ENCODE assay signal across 8 mouse cellular contexts in genomic region chr1:189882886-189883285, GRCm38 (mm10). TPM values are rescaled to one million over a fixed set of nuclear protein-coding genes. Genes with fewer than 3 reads are reported as not detected.
DNase-seq lines count a peak whose midpoint lies in the region; ATAC-seq lines count a peak whose summit lies in the region.

No protein-coding gene starts in this region.

- H3K27ac ChIP-seq in heart, embryonic 10.5 days, result no peak overlapping the region
- H3K27ac ChIP-seq in limb, embryonic 10.5 days, result peak overlapping the region; percentile 42
- no peak overlapping the region for H3K27ac ChIP-seq in midbrain, embryonic 15.5 days

- H3K27me3 ChIP-seq in heart, embryonic 10.5 days (ENCODE audit: insufficient read depth, poor library complexity, severe bottlenecking), result no peaks in the 10 kb centered on the region
- no peaks in the 10 kb centered on the region for H3K27me3 ChIP-seq in limb, embryonic 10.5 days (ENCODE audit: low read depth, poor library complexity, severe bottlenecking)
- H3K27me3 ChIP-seq in midbrain, embryonic 15.5 days (replicated peaks), result no peaks in the 10 kb centered on the region

- peaks cover 59% of the 10 kb centered on the region for H3K36me3 ChIP-seq in heart, embryonic 10.5 days
- H3K36me3 ChIP-seq in limb, embryonic 10.5 days, result peaks cover 35% of the 10 kb centered on the region
- H3K36me3 ChIP-seq in midbrain, embryonic 15.5 days (replicated peaks), result no peaks in the 10 kb centered on the region

- no peak overlapping the region for H3K9ac ChIP-seq in midbrain, embryonic 15.5 days

- intact Hi-C loops in gastrocnemius, postnatal 14 days (cut with DNase I; ENCODE audit: low total_unique reads), result loop anchor here (5.0 kb wide), 1 partner anchor 181 kb away; no protein-coding TSS in a partner anchor

- 0 out of 2 replicates have a peak, but pooled peaks have one; percentile 8 for ATAC-seq in midbrain, embryonic 15.5 days (replicated peaks)

- peaks cover 37% of the 10 kb centered on the region for H3K4me1 ChIP-seq in heart, embryonic 10.5 days
- H3K4me1 ChIP-seq in limb, embryonic 10.5 days, result peaks cover 28% of the 10 kb centered on the region
- peaks cover 10% of the 10 kb centered on the region for H3K4me1 ChIP-seq in midbrain, embryonic 15.5 days

- no peak overlapping the region for H3K4me2 ChIP-seq in midbrain, embryonic 15.5 days

- no peaks in the 10 kb centered on the region for H3K9me3 ChIP-seq in heart, embryonic 10.5 days
- H3K9me3 ChIP-seq in limb, embryonic 10.5 days (replicated peaks), result no peaks in the 10 kb centered on the region
- no peaks in the 10 kb centered on the region for H3K9me3 ChIP-seq in midbrain, embryonic 15.5 days

- 61% methylated on average over 7 of the region's 7 CpGs for WGBS in heart, embryonic 10.5 days
- WGBS in limb, embryonic 10.5 days, result 59% methylated on average over 7 of the region's 7 CpGs
- 51% methylated on average over 7 of the region's 7 CpGs for WGBS in midbrain, embryonic 15.5 days

- peak; percentile 39 for DNase-seq in heart, adult 8-10 months (ENCODE audit: low spot score)
- DNase-seq in heart, embryonic 10.5 days (ENCODE audit: low spot score), result no peak
- peak; percentile 42 for DNase-seq in CD4-positive helper T cell, adult 2 months (ENCODE audit: low read depth, low spot score)
- DNase-seq in brain, adult 2 months (ENCODE audit: low read depth, low spot score), result peak; percentile 46
- DNase-seq in gastrocnemius, postnatal 14 days, result peak; percentile 51
- DNase-seq in limb, embryonic 10.5 days (ENCODE audit: low spot score), result peak; percentile 81
- peak; percentile 71 to 76 for DNase-seq in thymus, postnatal 36 days

- H3K4me3 ChIP-seq in heart, embryonic 10.5 days, result no peak overlapping the region
- no peak overlapping the region for H3K4me3 ChIP-seq in limb, embryonic 10.5 days
- H3K4me3 ChIP-seq in midbrain, embryonic 15.5 days, result no peak overlapping the region

RNA-seq across cellular contexts. Expression of gene Smyd2, which starts 39.3 kb away (rescaled TPM):
- total RNA-seq in heart, adult 8-10 months (2022), result 100 to 1,000 TPM in 2 of 4 experiments, 10 to 100 TPM in 2; 83.0 to 114 (median 106) TPM
- 129 and 183 TPM in 2 replicates for polyA plus RNA-seq in heart, embryonic 10.5 days (2016; fragmentation: Nextera tagmentation; extraction: Ambion mirVana)
- total RNA-seq in gastrocnemius, postnatal 14 days (2021), result 100 to 1,000 TPM; 148 to 151 TPM
- 79.5 and 89.4 TPM in 2 replicates for polyA plus RNA-seq in limb, embryonic 10.5 days (2016; fragmentation: Nextera tagmentation; extraction: Ambion mirVana)
- 71.3 and 71.8 TPM in 2 replicates for polyA plus RNA-seq in midbrain, embryonic 15.5 days (2015; fragmentation: Nextera tagmentation; extraction: Ambion mirVana)
